Mouse (Mus musculus) kidney, embryonic 16.5 days (tissue): ENCODE measurements around the gene Ncoa3. TPM values are rescaled to one million over a fixed set of nuclear protein-coding genes. Genes with fewer than 3 reads are reported as not detected.

ENCODE experiments used
- ATAC-seq: fragments of 200-750 bp; cut with Nextera tagmentation; 2 replicates; pipeline ENCODE4 v1.8.0; 2017; ENCODE audit warnings: moderate TSS enrichment; ENCODE audit not compliant: low FRiP score, low TSS enrichment
- H3K27ac ChIP-seq: fragments of 300-500 bp; sonication (generic); 2 replicates; pipeline ENCODE4 v1.5.1; 2014; ENCODE audit warnings: low read length
- H3K27me3 ChIP-seq: fragments of 300-500 bp; sonication (generic); 2 replicates; pipeline ENCODE4 v1.6.1; 2014; ENCODE audit warnings: low read length, control low read depth, mixed read lengths; ENCODE audit not compliant: insufficient read depth
- H3K36me3 ChIP-seq: fragments of 300-500 bp; sonication (generic); 2 replicates; pipeline ENCODE4 v1.6.1; 2014; ENCODE audit warnings: low read length, control low read depth, mixed read lengths; ENCODE audit not compliant: insufficient read depth
- H3K4me1 ChIP-seq: fragments of 300-500 bp; sonication (generic); 2 replicates; pipeline ENCODE4 v1.6.1; 2014; ENCODE audit warnings: low read length, control low read depth, mixed read lengths; ENCODE audit not compliant: insufficient read depth
- H3K4me2 ChIP-seq: fragments of 300-500 bp; sonication (generic); replicated peaks from 2 replicates; pipeline ENCODE4 v1.6.1; 2014; ENCODE audit warnings: low read depth, low read length
- H3K4me3 ChIP-seq: fragments of 300-500 bp; sonication (generic); 2 replicates; pipeline ENCODE4 v1.5.1; 2014; ENCODE audit warnings: mild to moderate bottlenecking, low read length
- H3K9ac ChIP-seq: fragments of 300-500 bp; sonication (generic); replicated peaks from 2 replicates; pipeline ENCODE4 v1.6.1; 2014; ENCODE audit warnings: low read length
- H3K9me3 ChIP-seq: fragments of 300-500 bp; sonication (generic); 2 replicates; pipeline ENCODE4 v1.6.1; 2016; ENCODE audit warnings: low read length, control low read depth
- WGBS: fragments of 180-500 bp; shearing (Covaris S2); extraction: QIAGEN DNeasy Blood & Tissue Kit; methylation state at CpG from one replicate; pipeline ENCODE4 v1.1.7; 2014; 5-methylcytosine and 5-hydroxymethylcytosine counted together
- polyA plus RNA-seq: library from polyadenylated mRNA; unstranded; fragments of >200 nt; fragmentation: Nextera tagmentation; extraction: Ambion mirVana; gene quantifications from 2 replicates; pipeline ENCODE4 v1.2.1, GENCODE M21; 2015

Ncoa3 gene
- polyA plus RNA-seq, 1 experiment from 2014 or later: 19.1 TPM

- peaks cover 15% of the 10 kb centered on the region; the same call in 1 of the 2 replicates for H3K36me3 ChIP-seq
- H3K4me1 ChIP-seq: peaks cover 3% of the 10 kb centered on the region; the same call in 1 of the 2 replicates
- no peak overlapping the region for H3K4me2 ChIP-seq
- H3K9me3 ChIP-seq: 0 out of 2 replicates have a peak, but pooled peaks cover 3% of the 10 kb centered on the region
- WGBS: 80% methylated on average over 18 of the region's 18 CpGs
- H3K27ac ChIP-seq: no peak overlapping the region
- peak; percentile 44; the same call in 1 of the 2 replicates for ATAC-seq
- H3K4me3 ChIP-seq: no peak overlapping the region
- no peak overlapping the region for H3K9ac ChIP-seq
- no peaks in the 10 kb centered on the region for H3K27me3 ChIP-seq
Measured at GRCm38 (mm10) chr2:166097443-166098291, 105.2 kb downstream of the Ncoa3 start.

- Histone ChIP-seq H3K4me3 (no peak overlapping the region), H3K9me3 (0 out of 2 replicates have a peak, but pooled peaks cover 3% of the 10 kb centered on the region), H3K9ac (no peak overlapping the region), H3K4me1 (peaks cover 3% of the 10 kb centered on the region; the same call in 1 of the 2 replicates), H3K27ac (no peak overlapping the region), H3K4me2 (no peak overlapping the region), H3K36me3 (peaks cover 9% of the 10 kb centered on the region; the same call in 1 of the 2 replicates), H3K27me3 (no peaks in the 10 kb centered on the region)
- WGBS: 72% methylated on average over 15 of the region's 15 CpGs
- ATAC-seq: no peak
Measured at GRCm38 (mm10) chr2:166098292-166098933, 106.0 kb downstream of the Ncoa3 start.

- Histone ChIP-seq H3K27me3 (no peaks in the 10 kb centered on the region), H3K4me1 (peaks cover 3% of the 10 kb centered on the region; the same call in 1 of the 2 replicates), H3K36me3 (no peaks in the 10 kb centered on the region), H3K27ac (no peak overlapping the region), H3K9ac (no peak overlapping the region), H3K4me3 (no peak overlapping the region), H3K9me3 (no peaks in the 10 kb centered on the region), H3K4me2 (no peak overlapping the region)
- ATAC-seq: no peak
- WGBS: 79% methylated on average over 21 of the region's 21 CpGs
Measured at GRCm38 (mm10) chr2:166100309-166101262, 108.2 kb downstream of the Ncoa3 start.

- 41% methylated on average over 7 of the region's 7 CpGs for WGBS
- H3K27ac ChIP-seq: no peak overlapping the region
- H3K4me2 ChIP-seq: no peak overlapping the region
- H3K27me3 ChIP-seq: no peaks in the 10 kb centered on the region
- H3K9ac ChIP-seq: no peak overlapping the region
- H3K9me3 ChIP-seq: no peaks in the 10 kb centered on the region
- no peak overlapping the region for H3K4me3 ChIP-seq
- no peaks in the 10 kb centered on the region for H3K36me3 ChIP-seq
- peak; percentile 60; the same call in 1 of the 2 replicates for ATAC-seq
- H3K4me1 ChIP-seq: peaks cover 3% of the 10 kb centered on the region; the same call in 1 of the 2 replicates
Measured at GRCm38 (mm10) chr2:166102893-166103292, 110.5 kb downstream of the Ncoa3 start.

- Histone ChIP-seq H3K4me3 (no peak overlapping the region), H3K36me3 (no peaks in the 10 kb centered on the region), H3K27ac (no peak overlapping the region), H3K27me3 (no peaks in the 10 kb centered on the region), H3K4me2 (no peak overlapping the region), H3K9me3 (no peaks in the 10 kb centered on the region), H3K9ac (no peak overlapping the region), H3K4me1 (peaks cover 5% of the 10 kb centered on the region; the same call in 1 of the 2 replicates)
- 60% methylated on average over 9 of the region's 9 CpGs for WGBS
- no peak for ATAC-seq
Measured at GRCm38 (mm10) chr2:166105911-166106310, 113.5 kb downstream of the Ncoa3 start.

GRCm38 (mm10) chr2:166106631-166107030, 114.2 kb downstream of the Ncoa3 start:
- Histone ChIP-seq H3K9me3 (no peaks in the 10 kb centered on the region), H3K27ac (no peak overlapping the region), H3K36me3 (no peaks in the 10 kb centered on the region), H3K9ac (no peak overlapping the region), H3K27me3 (no peaks in the 10 kb centered on the region), H3K4me2 (no peak overlapping the region), H3K4me3 (no peak overlapping the region), H3K4me1 (peaks cover 12% of the 10 kb centered on the region)
- 77% methylated on average over 2 of the region's 2 CpGs for WGBS
- ATAC-seq: no peak

GRCm38 (mm10) chr2:166107911-166108310, 115.5 kb downstream of the Ncoa3 start:
- Histone ChIP-seq H3K9me3 (no peaks in the 10 kb centered on the region), H3K4me2 (no peak overlapping the region), H3K27me3 (no peaks in the 10 kb centered on the region), H3K4me3 (no peak overlapping the region), H3K36me3 (no peaks in the 10 kb centered on the region), H3K9ac (no peak overlapping the region), H3K4me1 (peaks cover 22% of the 10 kb centered on the region), H3K27ac (no peak overlapping the region)
- no peak for ATAC-seq
- WGBS: 79% methylated on average over 5 of the region's 5 CpGs

- Histone ChIP-seq H3K9ac (no peak overlapping the region), H3K9me3 (no peaks in the 10 kb centered on the region), H3K36me3 (no peaks in the 10 kb centered on the region), H3K4me1 (peaks cover 25% of the 10 kb centered on the region), H3K27me3 (no peaks in the 10 kb centered on the region), H3K27ac (no peak overlapping the region), H3K4me2 (no peak overlapping the region), H3K4me3 (no peak overlapping the region)
- no peak for ATAC-seq
- WGBS: 26% methylated on average over 4 of the region's 4 CpGs
Measured at GRCm38 (mm10) chr2:166108326-166108725, 115.9 kb downstream of the Ncoa3 start.

GRCm38 (mm10) chr2:166110764-166111163, 118.3 kb downstream of the Ncoa3 start:
- no peak overlapping the region for H3K4me2 ChIP-seq
- peaks cover 6% of the 10 kb centered on the region; the same call in 1 of the 2 replicates for H3K36me3 ChIP-seq
- no peak overlapping the region for H3K4me3 ChIP-seq
- H3K9ac ChIP-seq: no peak overlapping the region
- WGBS: 47% methylated on average over 8 of the region's 8 CpGs
- H3K9me3 ChIP-seq: no peaks in the 10 kb centered on the region
- peaks cover 29% of the 10 kb centered on the region for H3K4me1 ChIP-seq
- no peak overlapping the region for H3K27ac ChIP-seq
- peak; percentile 37; the same call in 1 of the 2 replicates for ATAC-seq
- no peaks in the 10 kb centered on the region for H3K27me3 ChIP-seq
